Mouse (Mus musculus): ENCODE measurements around the gene Rpl18. TPM values are rescaled to one million over a fixed set of nuclear protein-coding genes. Genes with fewer than 3 reads are reported as not detected.

Gene Rpl18
- 1,000 to 10,000 TPM; 3,564 to 8,503 TPM for polyA plus RNA-seq (2012; fragmentation: generic; extraction: Trizol)

DNA sequence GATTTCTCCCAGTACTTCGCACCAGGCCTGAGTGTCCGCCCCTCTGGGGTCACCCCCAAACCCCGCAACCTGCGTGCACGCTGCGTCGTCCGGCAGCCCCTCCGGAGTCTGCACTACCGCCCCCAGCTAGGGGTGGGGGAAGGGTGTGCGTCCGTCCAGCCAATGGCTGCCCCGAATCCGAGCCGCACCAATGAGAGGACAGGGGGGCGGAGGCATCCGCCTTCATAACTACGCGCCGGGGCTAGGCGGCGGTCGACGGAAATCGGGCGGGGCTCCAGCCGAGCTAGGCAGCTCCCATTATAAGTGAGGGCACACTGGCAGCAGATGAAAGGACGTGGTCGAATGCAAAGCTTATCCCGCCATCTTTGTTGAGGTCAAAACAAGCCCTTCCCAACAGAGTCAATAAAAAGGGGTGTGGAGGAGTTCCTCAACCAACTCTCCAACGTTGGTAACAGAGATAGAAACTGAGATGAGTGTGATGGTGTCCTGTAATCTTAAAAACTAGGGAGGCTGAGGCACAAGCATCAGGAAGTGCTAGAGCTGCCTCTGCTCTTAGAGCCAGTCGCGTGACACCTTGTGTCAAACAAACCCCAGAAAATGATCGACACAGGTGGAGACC, at the start of gene Rpl18:
TSS of gene Rpl18 (plus strand) at position 368 of the 619 bp plus-strand sequence.

DNA sequence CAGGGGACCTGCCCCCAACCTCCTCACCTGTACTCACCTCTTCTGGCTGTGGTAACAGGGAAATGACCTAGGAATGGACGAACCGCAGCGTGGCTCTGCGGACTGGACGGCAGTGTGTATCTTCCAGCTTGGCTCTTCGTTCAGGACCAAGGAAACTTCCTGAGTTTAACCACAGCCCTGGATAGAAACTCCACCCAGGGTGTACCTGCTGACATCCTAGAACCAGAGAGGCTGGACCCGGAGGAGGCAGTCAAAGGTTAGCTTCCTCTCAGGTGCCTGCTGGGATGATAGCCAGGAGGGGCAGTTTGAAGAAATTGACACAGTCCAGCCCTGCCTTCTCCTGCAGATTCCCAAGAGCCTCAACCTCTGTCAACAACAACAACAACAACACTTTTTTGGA, 49.1 kb upstream of the Rpl18 start, which contains the start of gene Fut2:
TSS of gene Fut2 (minus strand) at position 234 of the 400 bp plus-strand sequence.

DNA sequence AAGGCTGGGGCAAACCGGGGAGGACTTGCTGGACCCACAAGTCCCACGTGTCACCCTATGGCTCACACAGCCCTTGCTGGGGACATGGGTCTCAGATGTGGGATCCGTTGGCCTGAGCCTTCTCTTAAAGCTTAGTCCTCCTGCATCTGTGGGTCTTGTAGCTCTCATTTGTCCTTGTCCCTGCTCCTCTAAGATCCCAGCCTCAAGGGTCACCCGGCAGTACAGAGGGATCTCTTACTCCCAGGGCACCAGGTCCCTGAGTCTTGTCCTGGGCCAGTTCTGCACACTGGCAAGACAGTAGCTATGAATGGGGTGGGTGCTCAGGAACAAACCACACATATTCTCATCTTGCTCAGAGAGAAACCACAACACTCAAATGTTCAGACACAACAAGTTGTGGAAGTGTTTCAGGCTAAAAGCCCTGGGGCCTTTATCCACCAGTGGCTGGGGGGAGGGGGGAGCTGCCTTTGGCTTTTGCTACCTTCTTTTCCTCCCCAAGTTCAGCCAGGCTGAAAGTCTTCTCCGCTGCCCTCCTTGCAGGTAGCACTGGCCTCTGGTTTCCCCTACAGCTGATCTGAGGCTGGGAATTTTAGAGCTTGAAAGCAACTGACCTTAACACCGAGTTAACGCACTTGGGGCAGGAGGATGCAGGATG, 31.7 kb upstream of the Rpl18 start, which contains the start of gene Ntn5:
TSS of gene Ntn5 (plus strand) at position 627 of the 655 bp plus-strand sequence.

DNA sequence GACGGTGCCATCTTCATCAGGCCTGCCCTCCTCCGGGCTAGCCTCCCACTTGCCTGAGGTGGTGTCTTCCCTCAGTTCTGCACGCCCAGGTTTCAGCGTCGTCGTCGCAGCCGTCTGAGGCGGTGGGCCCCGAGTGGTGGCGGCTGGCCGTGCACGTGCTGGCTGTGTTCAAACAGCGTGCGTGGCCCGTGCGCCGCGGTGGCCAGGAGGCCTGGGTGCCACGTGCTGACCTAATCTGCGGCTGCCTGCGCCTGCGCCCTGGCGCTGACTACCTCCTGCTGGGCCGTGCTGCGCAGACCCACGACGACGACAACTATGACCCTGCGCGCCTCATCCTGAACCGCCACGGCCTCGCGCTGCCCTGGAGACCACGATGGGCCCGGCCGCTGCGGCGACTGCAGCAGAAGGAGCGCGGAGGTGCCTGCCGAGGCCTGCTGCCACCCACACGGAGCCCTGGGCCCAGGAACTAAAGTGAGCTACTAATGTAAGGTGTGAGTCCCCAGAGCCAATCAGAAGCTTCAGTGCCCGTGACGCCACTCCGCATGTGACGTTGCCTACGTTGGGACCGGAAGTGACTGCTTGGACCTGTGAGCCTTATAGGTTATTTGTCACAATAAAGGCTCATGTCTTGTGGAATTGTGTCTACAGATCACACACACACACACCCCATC, 21.2 kb upstream of the Rpl18 start, which contains the start of gene Sec1:
TSS of gene Sec1 (minus strand) at position 482 of the 671 bp plus-strand sequence.

DNA sequence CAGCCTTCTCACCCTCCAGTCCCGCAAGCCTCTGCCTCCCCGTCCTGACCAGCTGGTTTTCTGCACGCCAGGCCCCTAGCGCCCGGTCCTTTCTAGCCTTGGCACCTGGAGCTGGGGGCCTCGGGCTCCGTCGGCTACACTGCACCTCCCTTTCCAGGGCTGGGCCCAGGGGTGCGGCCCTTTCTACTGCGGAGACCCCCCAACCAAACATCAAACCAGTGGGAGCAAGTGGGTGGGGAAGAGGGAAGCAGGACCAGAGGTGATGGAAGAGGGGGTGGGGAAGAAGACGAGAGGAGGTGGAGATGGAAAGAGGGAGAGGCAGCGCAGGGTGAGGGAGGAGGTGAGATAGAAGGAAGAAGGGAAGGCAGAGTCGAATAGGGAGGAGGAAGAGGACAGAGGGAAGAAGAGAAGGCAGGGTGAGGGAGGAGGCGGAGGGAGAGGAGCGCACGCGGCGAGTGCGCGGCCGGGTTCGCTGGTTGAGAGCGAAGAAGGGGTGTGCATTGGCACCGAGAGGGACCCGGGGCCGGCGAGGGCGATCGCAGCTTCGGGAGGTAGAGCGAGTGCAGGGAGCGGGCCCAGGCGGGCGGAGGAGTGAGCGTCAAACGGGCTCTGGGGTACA, 15.6 kb upstream of the Rpl18 start, which contains the start of gene Car11:
TSS of gene Car11 (plus strand) at position 321 of the 619 bp plus-strand sequence.

DNA sequence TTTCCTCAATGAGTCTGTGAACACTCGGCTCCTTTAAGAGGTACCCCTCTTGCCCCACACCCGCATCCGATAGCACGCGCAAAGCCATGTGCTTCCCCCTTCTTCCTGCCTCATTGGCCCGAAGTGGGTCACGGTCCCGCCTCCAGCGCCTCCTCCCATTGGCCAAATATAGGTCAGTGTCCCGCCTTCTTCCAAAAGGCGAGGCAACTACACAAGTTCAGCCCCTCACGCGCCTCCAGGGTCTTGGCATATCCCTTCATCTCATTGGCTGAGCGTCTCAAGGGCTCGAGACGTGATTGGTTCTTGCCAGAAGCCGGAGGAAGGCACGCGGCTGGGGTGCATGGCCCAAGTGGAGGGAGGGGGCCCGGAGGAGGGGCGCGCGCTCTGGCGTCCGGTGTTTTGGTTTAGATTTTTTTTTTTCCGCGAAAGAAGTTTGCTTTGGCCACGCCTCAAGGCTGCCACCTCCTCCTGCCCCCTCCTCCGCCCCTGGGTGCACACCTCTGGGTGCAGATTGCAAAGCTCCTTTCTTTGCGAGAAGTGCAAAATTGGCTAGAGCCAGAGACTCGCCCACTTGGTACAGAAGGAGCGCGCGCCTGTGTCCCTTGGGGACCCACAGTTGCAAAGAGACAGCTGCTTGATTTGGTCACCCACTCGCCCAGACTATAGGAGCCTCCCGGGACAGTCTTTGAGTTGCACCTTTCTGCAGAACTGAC, 10.4 kb upstream of the Rpl18 start, which contains the start of gene Dbp:
TSS of gene Dbp (plus strand) at position 359 of the 713 bp plus-strand sequence.

DNA sequence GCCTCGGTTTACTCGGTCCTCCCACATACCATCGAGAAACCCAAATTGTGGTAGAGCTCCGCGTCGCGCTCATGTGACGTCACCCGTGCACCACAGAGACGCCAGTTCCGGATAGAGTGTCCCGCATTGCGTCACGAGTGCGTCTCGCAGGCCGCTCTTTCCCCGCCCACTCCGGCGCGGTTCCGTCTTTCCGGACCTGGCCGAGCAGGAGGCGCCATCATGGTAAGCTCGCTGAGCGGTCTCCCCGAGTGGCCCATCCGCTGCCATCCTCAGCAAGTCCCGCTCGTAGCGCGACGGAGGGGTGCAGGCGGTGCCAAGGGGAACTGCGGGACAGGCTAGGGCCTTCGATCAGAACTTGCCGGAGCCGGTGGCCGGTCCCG, 2.7 kb downstream of the Rpl18 start, which contains the start of gene Sphk2:
TSS of gene Sphk2 (minus strand) at position 85 of the 380 bp plus-strand sequence.

DNA sequence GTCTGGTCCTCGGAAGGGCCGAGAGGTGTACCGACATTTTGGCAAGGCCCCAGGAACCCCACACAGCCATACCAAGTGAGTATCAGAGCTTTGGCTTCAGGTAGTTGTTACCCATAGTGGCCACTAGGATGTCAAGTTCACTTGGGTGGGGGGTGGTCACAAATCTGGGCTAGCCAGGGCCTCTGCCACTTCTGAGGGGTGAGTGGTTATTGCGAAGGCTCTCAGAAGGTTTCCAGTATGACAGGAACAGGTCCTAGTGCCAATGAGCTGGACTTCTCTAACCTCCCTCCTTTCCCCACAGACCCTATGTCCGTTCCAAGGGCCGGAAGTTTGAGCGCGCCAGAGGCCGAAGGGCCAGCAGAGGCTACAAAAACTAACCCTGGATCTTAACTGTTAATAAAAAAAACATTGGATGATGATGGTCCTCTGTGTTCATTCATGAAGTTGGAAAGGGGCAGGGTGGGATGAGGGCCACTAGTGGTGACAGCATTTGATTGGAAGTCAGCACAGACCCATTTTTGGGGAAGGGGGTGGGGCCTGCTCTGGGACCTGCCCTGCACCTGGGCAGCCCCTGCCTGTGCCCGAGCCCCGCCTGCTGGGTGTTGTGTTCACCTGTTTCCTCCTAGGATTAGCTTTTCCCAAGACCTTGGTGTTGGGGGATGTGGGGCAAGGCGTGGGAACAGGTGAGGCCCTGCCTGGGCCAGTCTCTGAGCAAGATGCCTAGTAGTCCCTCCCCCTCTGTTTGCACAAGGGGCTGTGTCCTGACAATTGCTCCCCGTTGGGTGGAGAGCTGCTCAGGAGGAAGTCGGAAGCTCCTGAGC, 5.4 kb downstream of the Rpl18 start, which contains the start of gene Fam83e:
TSS of gene Fam83e (plus strand) at position 800 of the 821 bp plus-strand sequence.

DNA sequence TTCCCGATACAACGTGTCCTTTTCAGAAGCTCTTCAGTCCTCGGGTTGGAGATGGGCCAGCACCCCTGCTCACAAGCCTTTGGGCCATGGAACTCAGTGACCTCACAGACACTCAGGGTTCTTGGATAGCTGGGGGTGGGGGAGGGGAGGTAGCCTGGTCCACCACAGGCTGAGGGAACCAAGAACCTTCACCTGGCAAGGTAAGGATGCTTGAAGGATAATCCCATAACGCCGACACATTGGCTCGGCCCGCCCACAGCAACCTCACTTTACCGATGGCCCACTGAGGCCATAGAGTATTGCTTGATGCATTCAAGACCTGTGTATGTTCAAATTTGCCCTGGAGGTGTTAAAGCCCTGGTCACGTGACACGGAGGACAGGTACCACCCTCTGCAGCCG, 10.5 kb downstream of the Rpl18 start, which contains the start of gene Spaca4:
TSS of gene Spaca4 (minus strand) at position 101 of the 400 bp plus-strand sequence.

Other genes with a start within 250 kb of the Rpl18 start
- 100 to 1,000 TPM; 253 to 519 TPM for gene Bax, start 248.6 kb upstream of the Rpl18 start, polyA plus RNA-seq (2012; fragmentation: generic; extraction: Trizol)
- gene Tulp2, start 233.6 kb upstream of the Rpl18 start, polyA plus RNA-seq (2012; fragmentation: generic; extraction: Trizol) = 1 to 10 TPM in 1 of 2 experiments, under 1 TPM in 1; 0.09 to 1.7 TPM
- not detected for gene Gm45808, start 228.6 kb upstream of the Rpl18 start, polyA plus RNA-seq (2012; fragmentation: generic; extraction: Trizol)
- gene Dhdh, start 226.7 kb upstream of the Rpl18 start, polyA plus RNA-seq (2012; fragmentation: generic; extraction: Trizol) = under 1 TPM; 0.07 to 0.21 TPM
- gene Nucb1, start 205.1 kb upstream of the Rpl18 start, polyA plus RNA-seq (2012; fragmentation: generic; extraction: Trizol) = 100 to 1,000 TPM in 1 of 2 experiments, 10 to 100 TPM in 1; 66.5 to 268 TPM
- gene Ppp1r15a, start 189.2 kb upstream of the Rpl18 start, polyA plus RNA-seq (2012; fragmentation: generic; extraction: Trizol) = 10 to 100 TPM in 1 of 2 experiments, 1 to 10 TPM in 1; 9.1 to 24.6 TPM
- gene Plekha4, start 189.1 kb upstream of the Rpl18 start, polyA plus RNA-seq (2012; fragmentation: generic; extraction: Trizol) = 10 to 100 TPM in 1 of 2 experiments, under 1 TPM in 1; 0.27 to 17.6 TPM
- gene Hsd17b14, start 160.6 kb upstream of the Rpl18 start, polyA plus RNA-seq (2012; fragmentation: generic; extraction: Trizol) = 1 to 10 TPM in 1 of 2 experiments, under 1 TPM in 1; 0.71 to 5.8 TPM
- gene Bcat2, start 145.3 kb upstream of the Rpl18 start, polyA plus RNA-seq (2012; fragmentation: generic; extraction: Trizol) = 10 to 100 TPM; 37.7 to 68.6 TPM
- under 1 TPM in 1 of 2 experiments, not detected in 1; 0.27 TPM for gene Fgf21, start 100.0 kb upstream of the Rpl18 start, polyA plus RNA-seq (2012; fragmentation: generic; extraction: Trizol)
- gene Fut1, start 98.2 kb upstream of the Rpl18 start, polyA plus RNA-seq (2012; fragmentation: generic; extraction: Trizol) = not detected
- not detected for gene Izumo1, start 93.6 kb upstream of the Rpl18 start, polyA plus RNA-seq (2012; fragmentation: generic; extraction: Trizol)
- gene Rasip1, start 88.0 kb upstream of the Rpl18 start, polyA plus RNA-seq (2012; fragmentation: generic; extraction: Trizol) = under 1 TPM; 0.05 to 0.07 TPM
- gene Mamstr, start 75.5 kb upstream of the Rpl18 start, polyA plus RNA-seq (2012; fragmentation: generic; extraction: Trizol) = 1 to 10 TPM in 1 of 2 experiments, under 1 TPM in 1; 0.05 to 1.3 TPM
- gene Fut2, start 49.1 kb upstream of the Rpl18 start, polyA plus RNA-seq (2012; fragmentation: generic; extraction: Trizol) = under 1 TPM in 1 of 2 experiments, not detected in 1; 0.06 TPM
- 1 to 10 TPM in 1 of 2 experiments, under 1 TPM in 1; 0.04 to 3.3 TPM for gene Ntn5, start 31.4 kb upstream of the Rpl18 start, polyA plus RNA-seq (2012; fragmentation: generic; extraction: Trizol)
- 1 to 10 TPM in 1 of 2 experiments, under 1 TPM in 1; 0.42 to 1.3 TPM for gene Sec1, start 21.1 kb upstream of the Rpl18 start, polyA plus RNA-seq (2012; fragmentation: generic; extraction: Trizol)
- gene Car11, start 15.6 kb upstream of the Rpl18 start, polyA plus RNA-seq (2012; fragmentation: generic; extraction: Trizol) = 10 to 100 TPM in 1 of 2 experiments, under 1 TPM in 1; 0.81 to 21.1 TPM
- gene Dbp, start 10.4 kb upstream of the Rpl18 start, polyA plus RNA-seq (2012; fragmentation: generic; extraction: Trizol) = 10 to 100 TPM; 13.0 to 47.5 TPM
- gene Sphk2, start 2.5 kb downstream of the Rpl18 start, polyA plus RNA-seq (2012; fragmentation: generic; extraction: Trizol) = 10 to 100 TPM; 13.6 to 20.8 TPM
- gene Fam83e, start 5.8 kb downstream of the Rpl18 start, polyA plus RNA-seq (2012; fragmentation: generic; extraction: Trizol) = under 1 TPM; 0.05 to 0.09 TPM
- gene Spaca4, start 10.4 kb downstream of the Rpl18 start, polyA plus RNA-seq (2012; fragmentation: generic; extraction: Trizol) = under 1 TPM in 1 of 2 experiments, not detected in 1; 0.12 TPM
- gene Lmtk3, start 68.3 kb downstream of the Rpl18 start, polyA plus RNA-seq (2012; fragmentation: generic; extraction: Trizol) = under 1 TPM; 0.12 to 0.25 TPM
- gene Sult2b1, start 69.2 kb downstream of the Rpl18 start, polyA plus RNA-seq (2012; fragmentation: generic; extraction: Trizol) = under 1 TPM; 0.11 to 0.41 TPM
- gene Cyth2, start 99.1 kb downstream of the Rpl18 start, polyA plus RNA-seq (2012; fragmentation: generic; extraction: Trizol) = 100 to 1,000 TPM; 107 to 115 TPM
- gene Kcnj14, start 109.3 kb downstream of the Rpl18 start, polyA plus RNA-seq (2012; fragmentation: generic; extraction: Trizol) = under 1 TPM; 0.09 to 0.12 TPM
- 10 to 100 TPM; 21.2 to 84.5 TPM for gene Grwd1, start 115.5 kb downstream of the Rpl18 start, polyA plus RNA-seq (2012; fragmentation: generic; extraction: Trizol)
- 100 to 1,000 TPM; 128 to 197 TPM for gene Kdelr1, start 157.3 kb downstream of the Rpl18 start, polyA plus RNA-seq (2012; fragmentation: generic; extraction: Trizol)
- gene Grin2d, start 162.9 kb downstream of the Rpl18 start, polyA plus RNA-seq (2012; fragmentation: generic; extraction: Trizol) = 1 to 10 TPM in 1 of 2 experiments, under 1 TPM in 1; 0.42 to 2.0 TPM
- 1 to 10 TPM in 1 of 2 experiments, under 1 TPM in 1; 0.63 to 2.8 TPM for gene Syngr4, start 181.3 kb downstream of the Rpl18 start, polyA plus RNA-seq (2012; fragmentation: generic; extraction: Trizol)
- gene Tmem143, start 181.5 kb downstream of the Rpl18 start, polyA plus RNA-seq (2012; fragmentation: generic; extraction: Trizol) = 10 to 100 TPM in 1 of 2 experiments, 1 to 10 TPM in 1; 6.6 to 20.6 TPM
- gene Emp3, start 205.9 kb downstream of the Rpl18 start, polyA plus RNA-seq (2012; fragmentation: generic; extraction: Trizol) = 1,000 to 10,000 TPM in 1 of 2 experiments, 100 to 1,000 TPM in 1; 899 to 1,094 TPM
- gene Ccdc114, start 208.6 kb downstream of the Rpl18 start, polyA plus RNA-seq (2012; fragmentation: generic; extraction: Trizol) = under 1 TPM; 0.41 to 0.73 TPM

All from C3H10T1/2 (cell line).